Comparison of ENCODE assay signal across 12 mouse cellular contexts in the genomic region with DNA sequence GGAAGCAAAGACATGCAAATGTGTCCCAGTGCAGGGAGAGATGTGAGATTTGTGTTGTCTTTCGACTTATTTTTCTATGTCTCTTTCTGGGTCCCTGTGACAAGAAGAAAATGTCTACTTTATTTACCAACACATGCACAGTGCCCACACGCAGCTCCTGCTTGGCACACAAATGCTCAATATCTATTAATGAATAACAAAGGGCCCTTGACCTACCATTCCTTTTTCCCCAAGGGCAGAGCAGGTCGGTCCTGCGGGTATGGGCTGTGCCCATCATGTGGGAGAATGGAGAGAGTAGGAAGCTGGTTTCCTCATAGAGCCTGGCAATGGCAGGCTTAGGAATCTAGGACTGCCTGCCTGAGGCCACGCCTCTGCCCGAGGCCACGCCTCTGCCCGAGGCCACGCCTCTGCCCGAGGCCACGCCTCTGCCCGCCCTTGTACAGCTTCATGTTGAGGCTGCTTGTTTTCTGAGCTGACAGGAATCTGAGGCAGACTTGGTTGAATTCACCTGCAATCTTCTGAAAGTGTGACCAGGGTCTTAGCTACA.
A peak's percentile ranks its signal among the peaks of the same experiment; 100 is the strongest.
DNase-seq lines count a peak whose midpoint lies in the region; ATAC-seq and TF ChIP-seq lines count a peak whose summit lies in the region.
"Had no signal": no experiment of that assay in that cellular context is flagged by ENCODE, and none has a peak within 500 bp of the region (broad histone marks: within the 10 kb centered on the region; RNA-seq: fewer than 3 reads in every experiment).

No protein-coding gene starts in this region.

- DNase-seq in ovary, postnatal 36 days (ENCODE audit: low spot score): peak; percentile 19
- DNase-seq in ovary, postnatal 14 days (ENCODE audit: low spot score): no peak
- DNase-seq in liver: peak; percentile 16
- DNase-seq in stomach, postnatal 0 days (ENCODE audit: low spot score): peak; percentile 26
- no peak for DNase-seq in frontal cortex, postnatal 36 days (ENCODE audit: low spot score in 2 of 2)
- no peak for DNase-seq in gastrocnemius, adult 2 months
- DNase-seq: thymus, postnatal 25 days had no signal

- H3K9ac ChIP-seq in stomach, postnatal 0 days (ENCODE audit: low read length): no peak overlapping the region
- H3K9ac ChIP-seq: hindbrain, embryonic 15.5 days; limb, embryonic 12.5 days had no signal

- no peak for TF ChIP-seq CTCF in stomach, postnatal 0 days (IDR thresholded peaks at IDR 0.05; ENCODE audit: low read depth)
- no peak for TF ChIP-seq CTCF in gastrocnemius, adult 2 months (IDR thresholded peaks at IDR 0.05)

- H3K36me3 ChIP-seq in stomach, postnatal 0 days (ENCODE audit: control insufficient read depth, insufficient read depth, low read length): no peaks in the 10 kb centered on the region
- H3K36me3 ChIP-seq: hindbrain, embryonic 15.5 days; limb, embryonic 12.5 days had no signal

- H3K9me3 ChIP-seq in stomach, postnatal 0 days (ENCODE audit: control insufficient read depth, low read length): no peaks in the 10 kb centered on the region
- H3K9me3 ChIP-seq: hindbrain, embryonic 15.5 days had no signal

- TF ChIP-seq EP300 in stomach, postnatal 0 days (optimal IDR thresholded peaks at IDR 0.05): no peak

- H3K27ac ChIP-seq in stomach, postnatal 0 days (replicated peaks): no peak overlapping the region
- no peak overlapping the region for H3K27ac ChIP-seq in gastrocnemius, adult 2 months
- H3K27ac ChIP-seq: hindbrain, embryonic 15.5 days; limb, embryonic 12.5 days had no signal

- no peak overlapping the region for H3K4me2 ChIP-seq in stomach, postnatal 0 days (replicated peaks; ENCODE audit: low read depth)
- H3K4me2 ChIP-seq: hindbrain, embryonic 15.5 days; limb, embryonic 12.5 days had no signal

- no peaks in the 10 kb centered on the region for H3K27me3 ChIP-seq in stomach, postnatal 0 days (ENCODE audit: control insufficient read depth, insufficient read depth, low read length)
- H3K27me3 ChIP-seq: hindbrain, embryonic 15.5 days; limb, embryonic 12.5 days had no signal

- intact Hi-C loops in gastrocnemius, adult 2 months (cut with DNase I): no loop called here

- peak; percentile 64 for ATAC-seq in common myeloid progenitor, adult 5-6 weeks (replicated peaks; ENCODE audit: low read depth, poor library complexity, severe bottlenecking)
- ATAC-seq in stomach, postnatal 0 days (ENCODE audit: low FRiP score, low TSS enrichment): peak; percentile 75
- ATAC-seq in activated CD4-positive, CD25-positive, alpha-beta regulatory T cell, adult 4 months: no peak
- ATAC-seq: midbrain, embryonic 16.5 days had no signal

- no peaks in the 10 kb centered on the region for H3K4me1 ChIP-seq in stomach, postnatal 0 days (replicated peaks; ENCODE audit: control insufficient read depth, insufficient read depth)

- WGBS in stomach, postnatal 0 days: 45% methylated on average over 12 of the region's 12 CpGs

- H3K4me3 ChIP-seq in stomach, postnatal 0 days (ENCODE audit: low read depth, low read length): no peak overlapping the region
- H3K4me3 ChIP-seq in gastrocnemius, adult 2 months: no peak overlapping the region
- H3K4me3 ChIP-seq: hindbrain, embryonic 15.5 days; limb, embryonic 12.5 days had no signal

Comparison
In these comparisons a context has a peak if more than half of its experiments do, and no peak if none do; other contexts are left out.
1. DNase-seq: peak in ovary, postnatal 36 days (single experiment), liver (single experiment) and stomach, postnatal 0 days (single experiment); none in ovary, postnatal 14 days (single experiment), frontal cortex, postnatal 36 days (0 of 2) and gastrocnemius, adult 2 months (single experiment).